Mouse (Mus musculus): ENCODE data around the gene Xrcc3.

Gene Xrcc3

DNA sequence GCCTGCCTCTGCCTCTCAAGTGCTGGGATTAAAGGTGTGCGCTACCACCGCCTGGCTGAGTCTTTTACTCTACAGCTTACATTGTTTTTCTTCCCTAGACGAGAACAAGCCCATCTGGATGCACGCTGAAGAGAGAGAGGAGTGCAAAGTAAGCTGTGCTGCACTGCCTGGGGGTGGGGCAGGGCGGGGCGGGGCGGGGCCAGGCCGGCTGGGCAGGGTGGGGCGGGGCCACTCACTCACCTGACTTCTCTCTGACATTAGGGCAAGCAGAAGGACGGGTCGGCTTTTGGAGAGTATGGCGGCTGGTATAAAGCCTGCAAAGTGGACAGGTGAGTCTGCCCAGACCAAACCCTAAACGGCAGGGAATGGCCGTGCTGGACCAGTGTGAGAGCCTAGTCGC is 28.5 kb downstream of the Xrcc3 start:
- in situ Hi-C loops (cut with MboI, MseI) = no loop called here

DNA sequence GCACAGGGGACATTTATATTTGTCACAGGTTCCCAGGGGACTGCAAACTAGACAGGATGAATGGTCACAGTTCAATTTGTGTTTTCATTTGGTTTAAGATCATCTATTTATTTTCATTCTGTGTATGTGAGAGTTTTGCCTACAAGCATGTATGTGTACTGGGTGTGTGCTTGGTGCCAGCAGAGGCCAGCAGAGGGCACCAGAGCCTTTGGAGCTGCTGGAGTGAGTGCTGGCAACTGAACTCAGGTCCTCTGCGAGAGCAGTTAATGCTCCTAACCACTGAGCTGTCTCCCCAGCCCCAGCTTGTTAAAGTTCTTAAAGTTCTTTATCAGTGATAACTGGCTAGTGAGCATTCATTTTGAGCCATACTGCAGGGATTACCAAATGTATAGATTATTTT is 34.1 kb downstream of the Xrcc3 start:
- in situ Hi-C loops (cut with MboI, MseI) = no loop called here

DNA sequence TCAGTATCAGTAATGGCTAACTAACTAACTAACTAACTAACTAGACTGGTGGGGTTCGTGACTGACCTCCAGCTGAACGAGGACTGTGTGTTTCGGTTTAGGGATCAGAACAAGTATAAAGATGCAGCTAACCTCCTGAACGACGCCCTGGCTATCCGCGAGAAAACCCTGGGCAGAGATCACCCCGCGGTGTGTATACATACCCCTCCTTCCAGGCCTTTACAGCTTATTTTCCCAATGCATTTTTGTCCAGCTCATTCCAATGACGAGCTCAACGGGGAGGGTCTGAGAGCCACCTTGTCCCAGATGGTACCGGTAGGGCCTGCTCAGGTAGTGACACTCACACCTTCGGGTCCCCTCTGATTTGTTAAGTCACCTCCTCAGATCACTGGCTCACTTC is 35.8 kb downstream of the Xrcc3 start:
- in situ Hi-C loops (cut with MboI, MseI) = no loop called here

DNA sequence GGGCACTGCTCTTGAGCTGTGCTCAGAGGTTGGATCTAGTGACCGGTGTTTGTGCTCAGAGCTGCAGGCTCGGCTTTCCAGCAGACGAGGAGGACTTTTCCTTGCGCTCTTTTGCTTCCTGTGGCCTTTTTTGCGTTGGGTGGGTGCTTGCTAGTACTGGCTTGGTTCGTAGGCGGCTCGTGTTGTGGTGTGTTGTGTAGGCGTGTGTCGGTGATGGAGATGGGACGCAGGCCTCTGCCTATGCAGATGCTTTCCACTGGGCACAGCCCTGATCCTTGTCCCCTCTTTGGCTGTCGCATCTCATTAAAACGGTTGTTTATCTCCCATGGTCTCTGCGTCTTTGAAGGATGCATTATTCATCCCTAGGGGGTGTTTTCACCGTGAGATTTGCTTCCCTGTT is 38.8 kb downstream of the Xrcc3 start:
- in situ Hi-C loops (cut with MboI, MseI) = no loop called here

DNA sequence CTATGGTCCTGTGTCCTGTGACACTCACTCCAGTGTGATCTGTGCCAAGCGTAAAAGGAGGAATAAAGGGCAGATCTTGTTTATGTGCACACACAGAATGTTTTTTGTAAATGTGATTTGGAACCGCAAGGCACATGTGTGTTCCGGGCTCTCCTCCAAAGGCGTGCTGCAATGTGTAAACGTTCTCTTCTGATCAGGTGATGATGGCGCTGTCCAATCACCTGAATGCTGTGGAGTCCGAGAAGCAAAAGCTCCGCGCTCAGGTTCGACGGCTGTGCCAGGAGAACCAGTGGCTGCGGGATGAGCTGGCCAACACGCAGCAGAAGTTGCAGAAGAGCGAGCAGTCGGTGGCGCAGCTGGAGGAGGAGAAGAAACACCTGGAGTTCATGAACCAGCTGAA is 39.5 kb downstream of the Xrcc3 start:
- in situ Hi-C loops (cut with MboI, MseI) = no loop called here

DNA sequence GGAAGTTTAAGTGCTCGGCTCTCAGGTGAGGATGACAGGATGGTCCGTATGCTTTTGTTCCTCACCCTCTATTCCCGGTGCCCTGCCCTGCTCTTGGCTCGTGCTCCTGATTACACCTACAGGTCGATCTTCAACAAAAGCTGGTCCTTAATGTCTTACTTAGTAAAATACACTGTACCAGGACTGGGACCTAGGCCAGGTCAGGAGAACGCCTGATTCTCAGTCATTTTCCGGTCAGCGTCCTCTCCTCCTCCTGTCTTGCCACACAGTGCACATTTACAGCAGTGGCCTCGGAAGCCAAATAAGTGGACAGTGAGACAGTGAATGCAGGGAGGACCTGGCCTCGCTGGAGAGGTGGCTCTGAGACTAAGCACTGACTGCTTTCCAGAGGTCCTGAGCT is 43.0 kb downstream of the Xrcc3 start:
- in situ Hi-C loops (cut with MboI, MseI) = no loop called here

DNA sequence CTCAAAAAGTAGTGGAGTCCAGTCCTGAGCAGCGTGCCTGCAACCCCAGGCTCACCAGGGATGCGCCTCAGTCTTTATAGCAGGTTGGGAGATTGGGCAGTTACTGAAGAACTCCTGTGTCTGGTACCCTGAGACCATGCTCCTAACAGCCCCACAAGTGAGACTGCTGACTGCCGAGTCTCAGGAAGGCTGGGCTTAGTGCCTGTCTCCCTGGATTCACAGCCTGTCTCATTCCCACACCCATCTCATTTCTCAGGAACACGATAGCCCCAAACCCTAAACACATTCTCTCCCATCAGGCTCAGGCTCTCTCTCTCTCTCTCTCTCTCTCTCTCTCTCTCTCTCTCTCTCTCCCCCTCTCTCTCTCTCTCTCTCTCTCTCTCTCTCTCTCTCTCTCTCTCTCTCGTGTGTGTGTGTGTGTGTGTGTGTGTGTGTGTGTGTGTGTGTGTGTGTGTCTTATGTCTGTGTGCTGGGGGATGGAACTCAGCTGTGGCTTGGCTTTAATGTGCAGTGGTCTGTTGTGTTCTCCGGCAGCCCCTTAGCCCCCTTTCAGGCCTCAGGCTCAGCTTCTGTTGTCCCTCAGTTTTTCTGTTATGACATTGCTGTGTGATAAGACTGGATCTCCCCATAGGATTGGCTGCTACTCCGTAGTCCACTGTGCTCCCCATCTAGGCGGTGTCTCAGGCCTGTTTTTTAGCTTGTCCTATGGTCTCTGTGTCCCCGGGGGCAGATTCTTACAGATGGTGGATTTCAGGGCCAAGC is 43.7 kb downstream of the Xrcc3 start:
- in situ Hi-C loops (cut with MboI, MseI) = no loop called here

DNA sequence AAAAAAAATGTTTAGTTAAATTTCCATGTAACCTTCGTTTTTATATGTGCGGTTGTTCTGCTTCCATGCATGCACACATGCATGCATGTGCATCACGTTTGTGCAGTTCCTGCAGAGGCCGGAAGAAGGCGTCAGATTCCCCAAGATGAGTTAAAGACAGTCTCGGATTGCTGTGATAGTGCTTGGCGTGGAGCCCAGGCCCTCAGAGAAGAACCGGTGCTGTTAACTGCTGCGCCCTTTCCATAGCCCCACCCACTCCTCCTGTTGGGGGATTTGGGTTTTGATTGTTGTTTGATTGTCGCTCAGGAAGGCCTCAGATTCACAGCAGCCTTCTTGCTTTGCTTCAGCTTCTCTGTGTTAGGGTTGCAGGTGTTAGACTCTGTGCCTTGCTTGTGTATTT is 44.4 kb downstream of the Xrcc3 start:
- in situ Hi-C loops (cut with MboI, MseI) = no loop called here

DNA sequence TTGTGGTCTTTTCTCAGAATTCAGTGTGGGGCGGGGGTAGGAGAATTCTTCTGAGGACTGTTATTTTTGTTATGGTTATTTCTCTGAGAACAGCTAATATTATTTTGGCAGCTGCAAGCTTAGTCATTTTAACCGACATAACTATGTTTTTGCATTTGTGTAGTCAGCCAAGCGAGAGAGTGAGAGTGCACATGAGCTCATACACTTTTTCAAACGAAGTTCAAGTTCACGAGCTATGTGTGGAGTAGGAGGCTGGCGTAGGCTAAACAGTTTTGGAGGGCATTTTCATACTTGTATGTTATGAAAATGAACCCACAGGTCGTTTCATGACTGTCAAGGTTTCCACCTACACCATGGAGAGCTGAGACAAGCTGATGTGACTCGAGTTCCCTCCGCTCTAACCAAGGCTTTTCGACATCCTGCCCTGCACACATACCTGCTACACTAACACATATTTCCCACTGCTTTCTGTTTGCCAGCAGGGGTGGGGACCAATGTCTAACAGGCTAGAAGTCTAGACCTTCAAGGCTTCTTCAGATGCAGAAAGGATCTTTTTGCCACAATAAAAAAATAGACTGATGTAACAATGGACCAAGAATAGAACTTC is 45.2 kb downstream of the Xrcc3 start:
- in situ Hi-C loops (cut with MboI, MseI) = no loop called here

DNA sequence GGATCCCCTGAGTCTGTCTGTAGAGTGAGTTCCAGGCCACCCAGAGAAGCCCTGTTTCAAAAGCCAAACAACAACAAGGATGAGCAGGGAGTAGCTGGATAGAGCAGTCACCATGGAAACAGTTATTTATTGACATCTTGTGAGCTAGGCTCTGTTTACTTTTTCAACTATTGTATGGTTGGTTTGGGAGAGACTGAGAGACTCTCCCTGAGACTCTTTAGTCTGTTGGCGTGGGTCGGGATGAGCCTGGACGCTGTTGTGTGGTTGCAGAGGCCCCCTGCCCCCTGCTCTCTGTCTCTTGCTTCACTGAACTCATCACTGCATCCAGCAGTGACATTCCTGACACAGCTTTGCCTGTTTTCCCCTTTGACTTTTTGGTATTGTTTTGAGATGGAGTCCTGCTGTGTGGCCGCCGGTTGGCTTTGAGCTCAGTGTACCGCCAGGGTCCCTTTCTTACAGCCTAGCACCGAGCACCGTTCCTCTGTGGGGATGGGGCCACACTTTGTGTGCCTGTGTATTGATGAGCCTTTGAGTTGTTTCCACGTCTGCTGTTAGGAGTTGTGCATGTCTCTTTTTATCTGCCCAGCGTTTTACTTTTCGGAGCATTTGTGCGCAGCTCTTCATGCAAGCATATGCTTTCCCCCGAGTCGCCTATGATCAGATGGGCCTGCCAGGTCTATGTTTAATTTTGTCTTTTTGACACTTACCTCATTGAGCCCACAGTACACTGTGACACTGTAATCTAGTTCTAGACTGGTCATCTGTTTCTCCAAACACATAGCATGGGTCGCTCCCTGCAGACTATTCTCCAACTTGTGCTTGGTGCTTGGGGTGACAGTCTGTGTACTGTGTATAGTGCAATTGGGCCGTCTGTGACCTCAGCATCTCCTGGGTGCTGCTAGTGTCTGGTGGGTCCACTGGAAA is 47.1 kb downstream of the Xrcc3 start:
- in situ Hi-C loops (cut with MboI, MseI) = no loop called here

DNA sequence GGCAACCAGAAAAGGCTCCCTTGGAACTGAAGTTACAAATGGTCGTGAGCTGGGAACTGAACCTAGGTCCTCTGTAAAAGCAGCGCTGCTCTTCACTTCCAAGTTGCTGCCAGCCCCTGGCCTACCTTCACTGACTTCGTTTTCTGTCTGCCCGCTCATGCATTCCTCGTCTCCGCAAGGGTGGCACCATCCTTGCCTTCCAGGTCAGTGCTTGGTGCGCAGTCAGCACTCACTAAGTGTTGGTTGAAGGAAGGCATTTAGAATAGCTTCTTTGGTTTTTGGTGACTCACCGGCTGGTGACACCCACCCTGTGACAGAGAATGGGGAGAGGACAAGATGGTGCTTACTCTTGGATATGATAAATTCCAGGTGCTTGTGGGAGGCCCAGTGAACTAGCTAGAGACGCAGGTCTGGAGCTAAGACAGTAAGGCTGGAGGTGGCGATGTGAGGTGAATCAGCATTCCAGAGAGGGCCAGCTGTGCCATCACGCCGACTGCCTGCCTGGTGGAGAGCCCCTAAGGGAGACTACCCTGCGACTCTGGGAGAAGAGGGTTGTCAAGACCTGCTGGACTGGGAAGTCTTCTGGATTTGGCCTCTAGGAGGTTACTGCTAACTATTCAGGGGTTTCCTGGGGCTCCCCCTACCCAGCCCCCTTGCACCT is 50.9 kb downstream of the Xrcc3 start:
- in situ Hi-C loops (cut with MboI, MseI) = no loop called here

DNA sequence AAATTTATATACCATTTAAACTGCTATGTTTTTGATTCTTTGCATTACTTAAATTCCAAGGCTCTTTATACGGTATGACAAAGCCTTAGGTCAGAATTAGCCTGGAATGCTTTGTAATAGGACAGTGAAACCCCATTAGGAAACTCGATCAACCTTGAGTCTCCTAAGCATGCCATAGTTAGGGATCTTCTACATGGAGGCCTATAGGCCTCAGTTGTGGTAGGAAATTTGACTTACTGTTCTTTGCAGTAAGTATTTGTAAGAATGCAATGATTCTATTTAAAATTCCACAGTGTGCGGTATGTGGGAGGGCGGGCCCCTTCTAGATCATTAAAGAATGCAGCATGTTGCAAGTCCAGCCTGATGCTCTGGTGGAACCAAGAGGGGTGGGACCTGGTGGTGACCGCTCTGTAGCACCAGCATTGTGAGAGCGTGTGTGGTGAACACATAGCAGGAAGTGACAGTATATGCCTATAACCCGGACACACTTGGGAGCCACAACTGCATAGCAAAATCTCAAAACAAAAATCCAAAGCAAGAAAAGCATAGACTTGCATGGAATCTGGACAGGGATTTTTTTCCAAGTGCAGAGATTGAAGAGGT is 53.3 kb downstream of the Xrcc3 start:
- in situ Hi-C loops (cut with MboI, MseI) = no loop called here

DNA sequence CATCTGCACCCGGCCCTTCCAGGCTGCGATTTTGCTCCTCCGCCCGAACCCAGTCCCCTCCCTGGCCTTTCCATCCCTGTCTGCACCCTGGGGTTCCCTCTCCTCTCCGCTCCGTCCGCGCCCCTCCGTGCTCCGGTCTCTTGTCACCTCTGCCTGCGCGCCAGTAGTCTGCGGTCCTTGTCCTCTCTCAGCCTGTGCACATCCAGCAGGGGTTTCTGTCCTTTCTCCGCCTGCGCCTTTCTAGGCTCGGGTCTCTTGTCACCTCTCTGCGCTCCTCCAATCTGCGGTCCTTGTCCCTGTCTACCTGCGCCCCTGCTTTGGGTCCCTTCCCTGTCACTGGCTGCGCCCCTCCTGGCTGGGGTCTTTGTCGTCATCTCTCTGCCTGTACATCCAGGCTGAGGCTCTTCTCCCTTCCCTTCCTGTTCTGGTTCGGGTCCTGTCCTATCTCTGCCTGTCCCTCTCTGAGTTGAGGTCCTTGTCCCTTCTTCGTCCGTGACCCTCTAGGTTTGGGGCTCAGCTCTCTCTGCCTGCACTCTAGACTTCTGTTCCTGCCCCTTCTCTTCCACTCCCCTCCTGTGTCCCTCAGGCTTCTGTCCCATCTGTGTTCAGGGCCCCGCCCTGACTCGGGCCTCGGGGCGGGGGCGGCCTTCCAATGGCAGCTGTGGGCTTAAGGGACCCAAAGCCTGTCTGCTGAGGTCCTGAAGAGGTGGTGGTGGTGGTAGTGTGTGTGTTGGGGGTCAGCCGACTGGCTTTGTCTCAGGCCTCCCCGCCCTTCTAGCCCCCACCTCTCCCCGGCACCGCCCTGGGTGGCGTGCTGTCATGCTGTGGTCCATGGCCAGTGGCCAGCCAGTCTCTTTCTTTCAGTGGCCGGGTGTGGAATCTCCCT is 54.3 kb downstream of the Xrcc3 start:
- in situ Hi-C loops (cut with MboI, MseI) = no loop called here

DNA sequence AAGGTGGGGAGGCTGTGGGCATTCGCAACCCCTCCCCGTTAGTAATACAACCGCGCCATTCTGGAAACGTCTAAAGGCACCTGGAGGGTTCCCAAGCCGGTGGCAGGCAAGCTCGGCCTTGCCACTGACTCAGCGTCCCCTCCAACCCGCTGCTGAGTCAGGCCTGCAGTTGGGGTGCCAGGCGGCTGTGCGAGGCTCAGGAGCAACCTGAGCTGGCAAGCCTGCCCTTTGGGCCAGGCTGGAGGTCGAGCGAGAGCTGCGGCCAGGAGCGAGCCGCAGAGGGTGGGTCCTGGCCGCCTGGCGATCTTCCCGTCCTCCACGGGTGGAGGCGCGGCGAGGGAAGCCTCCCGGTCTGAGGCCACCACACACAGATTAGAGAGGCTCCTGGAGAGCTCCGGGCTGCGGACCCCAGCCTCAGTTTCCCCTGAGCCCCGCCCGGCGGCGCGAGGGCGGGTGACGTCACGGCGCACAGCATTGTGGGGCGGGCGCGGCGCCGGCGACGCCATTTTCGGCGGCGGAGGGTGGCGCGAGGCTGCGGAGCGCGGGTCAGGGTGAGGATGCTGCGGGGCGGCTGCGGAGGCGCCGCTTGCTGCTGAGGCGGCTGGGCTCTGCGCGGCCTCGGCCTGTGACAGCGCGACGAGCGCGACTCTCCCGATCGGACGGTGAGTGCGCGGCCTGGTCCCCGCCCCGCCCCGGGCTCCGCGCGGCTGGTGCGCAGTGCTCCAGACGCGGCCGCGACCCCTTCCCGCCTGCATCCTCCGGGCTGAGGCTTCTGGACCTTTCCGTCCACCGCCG is 55.1 kb downstream of the Xrcc3 start, which contains the start of gene Klc1:
Klc1 (plus strand) TSS at position 469 of the 795 bp plus-strand sequence.
- in situ Hi-C loops (cut with MboI, MseI) = no loop called here

DNA sequence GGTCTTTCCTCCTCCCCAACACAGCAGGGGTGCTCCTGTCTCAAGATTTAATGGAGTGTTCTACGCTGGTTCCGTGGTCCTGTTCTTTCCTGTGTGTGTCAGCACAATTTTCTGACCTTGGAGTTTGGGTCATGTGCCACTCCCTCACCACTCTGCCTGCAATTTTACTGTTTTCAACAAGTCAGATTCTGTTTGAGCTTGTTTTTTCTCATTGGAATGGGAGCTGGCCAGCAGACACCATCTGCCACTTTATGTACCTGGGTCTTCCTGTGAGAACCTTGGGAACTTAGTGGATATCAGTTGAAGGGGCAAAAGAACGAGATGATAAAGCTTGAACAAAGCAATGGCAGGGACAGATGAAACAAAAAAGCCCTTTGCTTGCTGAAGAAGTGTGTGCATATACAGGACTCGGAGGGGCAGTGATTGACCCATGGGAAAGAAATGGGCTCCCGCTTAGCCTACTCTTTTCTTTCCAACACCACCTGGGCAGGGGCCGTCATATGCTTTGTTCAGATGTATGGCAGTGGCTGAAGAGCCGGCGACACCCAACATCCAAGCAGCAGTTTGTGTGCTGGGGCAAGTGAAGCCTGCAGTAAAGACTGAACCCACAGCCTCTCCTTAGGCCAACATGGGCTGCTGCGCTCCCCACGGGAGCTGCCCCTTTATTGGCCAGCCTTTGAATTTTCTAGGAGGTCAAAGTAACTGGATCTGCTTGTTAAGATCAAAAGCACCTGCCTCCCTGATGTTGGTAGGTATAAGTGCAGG is 55.9 kb downstream of the Xrcc3 start:
- in situ Hi-C loops (cut with MboI, MseI) = no loop called here

DNA sequence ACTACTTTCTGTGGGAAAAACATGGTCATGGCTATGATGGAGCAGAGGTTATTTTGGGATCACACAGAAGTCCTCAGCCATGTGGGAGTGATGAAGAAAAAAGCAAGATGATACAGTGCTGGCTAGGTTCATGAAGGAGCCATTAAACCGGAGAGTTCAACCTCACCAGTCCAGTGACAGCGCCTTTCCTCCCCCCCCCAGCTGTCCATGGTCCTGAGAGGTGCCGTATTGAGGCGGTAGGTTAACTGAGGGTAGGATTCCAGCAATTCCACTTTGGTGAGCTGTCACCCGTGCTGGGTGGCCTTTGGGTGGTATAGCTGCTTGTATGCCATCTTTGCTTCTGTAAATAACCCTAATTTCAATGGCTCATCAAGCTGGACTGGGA is 57.0 kb downstream of the Xrcc3 start:
- in situ Hi-C loops (cut with MboI, MseI) = no loop called here

DNA sequence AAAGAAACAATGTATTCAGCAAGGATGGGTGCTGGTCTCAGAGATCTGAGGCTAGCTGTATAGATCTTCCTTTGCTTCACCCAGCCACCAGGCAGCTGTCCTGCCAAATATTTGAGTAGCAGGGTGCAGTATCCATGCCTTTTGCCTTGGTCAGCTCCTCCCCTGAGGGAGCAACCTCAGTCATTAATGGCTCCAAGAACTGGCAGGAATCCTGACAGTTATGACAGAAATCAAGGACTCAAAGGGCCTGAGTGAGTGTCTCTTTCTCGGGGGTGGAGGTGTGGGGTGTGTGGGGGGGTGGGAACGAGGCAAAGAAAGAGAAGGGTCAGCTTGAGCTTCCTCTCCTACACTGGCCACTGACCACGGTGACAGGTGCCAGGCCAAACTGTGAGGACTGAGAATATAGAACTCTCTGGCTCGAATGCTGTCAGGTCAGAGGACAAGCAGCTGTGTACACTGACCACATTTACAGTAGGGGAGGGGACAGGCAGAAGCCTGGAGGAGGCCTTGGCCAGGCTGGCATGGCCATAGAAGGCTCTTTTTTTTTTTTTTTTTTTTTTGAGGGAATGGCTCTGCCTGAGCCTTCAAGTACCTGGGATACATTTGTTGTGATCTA is 57.5 kb downstream of the Xrcc3 start:
- in situ Hi-C loops (cut with MboI, MseI) = no loop called here

DNA sequence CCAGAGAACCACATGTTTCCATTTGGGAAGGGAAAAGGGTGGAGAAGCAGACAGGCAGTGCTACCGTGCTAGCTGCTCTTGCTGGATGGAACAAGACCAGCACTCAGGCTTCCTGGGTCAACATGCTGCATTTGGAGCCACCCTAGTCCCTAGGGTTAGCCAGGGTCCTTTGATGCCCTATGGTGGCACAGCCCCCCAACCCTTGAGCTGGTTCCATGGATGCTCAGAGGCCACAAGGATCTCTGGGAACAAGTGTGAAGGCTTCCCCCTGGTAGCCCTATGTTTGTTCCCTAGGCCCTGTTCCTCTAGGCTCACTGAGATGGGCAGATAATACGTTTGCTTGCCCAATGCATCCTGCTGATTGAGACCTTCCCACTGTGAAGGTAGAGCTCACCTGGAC is 58.4 kb downstream of the Xrcc3 start:
- in situ Hi-C loops (cut with MboI, MseI) = no loop called here
